Mouse (Mus musculus): ENCODE results near the gene Slc23a3.

The Slc23a3 gene

DNA sequence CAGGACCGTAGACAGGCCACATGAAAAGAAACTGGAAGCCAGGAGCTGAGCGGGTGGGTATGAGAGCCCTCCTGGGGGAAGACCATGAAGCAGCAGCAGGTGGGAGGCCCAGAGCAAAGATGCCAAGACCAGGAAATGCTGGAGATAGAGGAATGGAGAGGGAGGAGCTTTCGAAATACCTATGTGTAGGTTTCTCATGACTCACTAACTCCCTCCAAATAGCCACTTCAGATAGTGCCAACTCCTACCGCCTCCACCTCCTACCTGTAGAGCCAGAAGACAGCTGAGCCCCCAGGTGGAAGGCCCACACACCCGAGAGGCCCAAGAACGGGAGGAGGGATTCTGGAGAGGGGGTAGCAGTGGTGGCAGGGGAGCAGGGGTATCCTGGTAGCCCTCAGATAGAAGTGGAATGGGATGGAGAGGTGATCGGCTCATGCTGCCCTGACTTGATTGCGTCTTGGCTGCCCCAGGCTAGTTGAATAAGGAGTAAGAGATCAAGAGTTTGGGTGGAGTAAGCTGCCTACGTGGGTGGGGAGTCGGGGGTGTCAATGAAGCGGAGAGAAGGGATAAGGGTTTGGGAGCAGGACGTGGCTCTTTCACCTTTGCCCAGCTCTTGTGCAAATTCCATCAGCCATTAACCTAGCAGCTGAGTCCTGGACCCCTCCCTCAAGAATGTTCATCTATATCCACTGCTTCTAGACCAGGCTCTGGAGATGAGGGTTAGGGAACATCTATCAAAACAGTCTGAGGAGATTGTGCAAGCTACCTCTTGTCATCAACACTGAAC, at the start of gene Slc23a3:
Gene Slc23a3 (minus strand): TSS at position 470 of the 787 bp plus-strand sequence.
- in situ Hi-C loops (cut with MboI, MseI), result loop anchor here (25.0 kb wide), 2 partner anchors 746 to 1171 kb away; partner anchors contain the start of genes Ctdsp1 and Slc11a1

DNA sequence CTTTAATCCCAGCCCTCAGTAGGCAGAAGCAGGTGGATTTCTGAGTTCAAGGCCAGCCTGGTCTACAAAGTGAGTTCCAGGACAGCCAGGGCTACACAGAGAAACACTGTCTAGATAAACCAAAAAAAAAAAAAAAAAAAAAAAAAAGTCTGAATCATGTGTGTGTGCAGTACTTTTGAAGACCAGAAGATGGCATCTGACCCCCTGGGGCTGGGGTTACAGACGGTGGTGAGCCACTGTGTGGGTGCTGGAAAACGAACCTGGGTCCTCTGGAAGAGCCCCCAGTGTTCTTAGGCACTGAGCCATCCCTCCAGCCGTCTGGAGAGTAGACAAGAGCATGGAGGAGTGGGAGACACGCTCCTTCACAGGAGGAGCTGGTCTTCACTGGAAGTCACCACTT, 48.5 kb upstream of the Slc23a3 start:
- in situ Hi-C loops (cut with MboI, MseI), result loop anchor here (10.0 kb wide), 1 partner anchor 57 kb away; the partner anchor contains the start of gene Nhej1

DNA sequence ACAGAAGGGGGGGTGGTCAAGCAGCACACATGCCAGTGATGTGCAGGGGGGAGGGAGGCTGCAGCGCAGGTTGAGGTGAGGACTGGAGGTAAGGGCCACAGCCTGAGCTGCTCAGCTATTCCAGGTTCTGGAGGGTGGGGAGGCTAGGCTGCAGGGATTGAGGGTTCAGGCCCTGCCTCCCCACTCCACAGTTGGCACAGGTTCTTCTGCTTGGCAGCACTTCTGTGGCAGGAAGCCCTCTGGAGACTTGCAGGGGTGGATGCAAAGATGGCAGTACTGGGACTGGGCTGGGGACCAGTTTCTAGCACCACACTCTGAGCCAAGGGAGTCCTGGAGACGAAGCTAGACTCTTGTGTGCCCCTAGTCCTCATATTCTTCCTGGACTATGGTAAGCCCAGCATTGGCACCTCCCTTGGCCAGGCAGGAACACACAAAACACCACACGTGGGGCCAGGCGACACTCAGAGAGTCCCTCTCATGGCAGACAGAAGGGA, 47.7 kb upstream of the Slc23a3 start:
- in situ Hi-C loops (cut with MboI, MseI), result loop anchor here (10.0 kb wide), 1 partner anchor 57 kb away; the partner anchor contains the start of gene Nhej1

DNA sequence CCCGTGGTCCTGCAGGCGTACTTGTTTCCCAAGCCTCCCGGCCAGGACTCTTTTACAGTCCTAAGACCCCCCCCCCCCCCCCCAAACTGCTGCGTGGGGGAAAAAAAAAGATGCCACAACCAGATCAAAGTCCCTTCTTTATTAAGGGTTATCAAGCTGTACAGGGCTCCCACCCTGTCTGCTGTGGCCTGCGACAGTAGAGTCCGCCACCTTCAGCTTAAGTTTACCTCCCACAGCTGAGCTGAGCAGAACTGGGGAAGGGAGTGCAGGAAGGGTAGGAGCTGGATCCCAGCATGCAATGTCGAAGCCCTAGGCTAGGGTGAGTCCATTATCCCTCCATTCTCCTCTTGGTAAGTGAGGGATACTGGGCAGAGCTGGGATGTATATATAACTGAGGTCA, 47.1 kb upstream of the Slc23a3 start:
- in situ Hi-C loops (cut with MboI, MseI), result loop anchor here (10.0 kb wide), 1 partner anchor 56 kb away; the partner anchor contains the start of gene Nhej1

DNA sequence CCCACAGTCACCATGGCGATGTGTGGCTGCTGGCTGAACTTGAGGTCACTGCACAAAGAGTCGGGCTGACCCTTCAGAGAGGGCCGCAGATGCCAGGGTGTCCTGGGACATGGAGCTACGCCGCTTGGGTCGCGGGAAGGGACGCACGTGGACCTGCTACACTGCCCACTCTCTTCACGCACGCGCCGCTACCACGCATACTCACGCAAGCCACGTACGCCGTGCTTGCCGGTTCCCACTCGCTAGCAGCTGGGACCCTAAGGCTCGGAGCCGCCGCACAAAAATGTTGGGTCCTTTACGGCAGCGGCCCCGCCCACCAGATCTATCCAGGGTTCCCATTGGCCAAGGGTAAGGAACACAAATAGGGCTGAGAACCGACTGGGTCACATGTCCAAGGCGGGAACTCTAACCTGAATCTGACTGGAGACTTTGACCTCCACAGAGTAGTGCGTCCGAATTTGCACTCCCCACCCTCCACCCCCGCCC, 46.5 kb upstream of the Slc23a3 start, which contains the start of gene Abcb6:
Gene Abcb6 (minus strand): TSS at position 288 of the 486 bp plus-strand sequence.
- in situ Hi-C loops (cut with MboI, MseI), result loop anchor here (10.0 kb wide), 1 partner anchor 55 kb away; the partner anchor contains the start of gene Nhej1

DNA sequence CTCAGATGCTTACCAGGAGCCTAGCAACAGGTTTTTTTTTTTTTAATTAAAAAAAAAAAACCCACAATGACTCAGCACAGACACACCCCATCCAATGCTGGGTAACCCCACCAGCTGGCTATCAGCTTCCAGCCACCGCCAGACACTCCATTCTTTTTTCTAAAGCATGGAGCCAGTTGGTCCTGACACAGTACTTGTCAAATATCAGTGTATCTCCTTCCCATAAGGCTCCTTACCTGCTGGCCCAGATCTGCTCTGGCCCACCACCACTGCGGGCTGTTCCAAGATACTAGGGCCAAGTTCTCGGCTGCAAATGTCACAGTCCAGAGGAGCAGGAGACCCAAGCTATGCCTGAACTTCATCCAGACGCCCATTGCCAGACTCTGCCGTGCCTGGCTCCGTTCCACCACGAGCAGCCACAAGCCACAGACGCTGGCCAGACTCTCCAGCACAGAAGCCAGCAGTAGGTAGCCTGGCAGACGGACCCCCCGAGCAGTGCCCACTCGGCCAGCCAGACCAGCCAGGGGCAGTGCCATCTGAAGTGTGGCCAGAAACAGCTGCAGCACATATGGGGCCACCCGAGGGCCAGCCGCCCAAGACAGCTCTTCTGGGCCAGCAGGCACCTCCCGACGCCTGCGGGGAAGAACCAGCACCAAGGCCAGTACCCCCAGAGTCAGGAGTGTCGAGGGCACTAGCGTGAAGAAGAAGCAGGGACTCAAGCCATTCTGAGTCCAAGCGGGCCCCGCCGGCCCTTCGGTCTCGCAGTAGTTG, 45.8 kb upstream of the Slc23a3 start:
- in situ Hi-C loops (cut with MboI, MseI), result loop anchor here (10.0 kb wide), 1 partner anchor 55 kb away; the partner anchor contains the start of gene Nhej1

DNA sequence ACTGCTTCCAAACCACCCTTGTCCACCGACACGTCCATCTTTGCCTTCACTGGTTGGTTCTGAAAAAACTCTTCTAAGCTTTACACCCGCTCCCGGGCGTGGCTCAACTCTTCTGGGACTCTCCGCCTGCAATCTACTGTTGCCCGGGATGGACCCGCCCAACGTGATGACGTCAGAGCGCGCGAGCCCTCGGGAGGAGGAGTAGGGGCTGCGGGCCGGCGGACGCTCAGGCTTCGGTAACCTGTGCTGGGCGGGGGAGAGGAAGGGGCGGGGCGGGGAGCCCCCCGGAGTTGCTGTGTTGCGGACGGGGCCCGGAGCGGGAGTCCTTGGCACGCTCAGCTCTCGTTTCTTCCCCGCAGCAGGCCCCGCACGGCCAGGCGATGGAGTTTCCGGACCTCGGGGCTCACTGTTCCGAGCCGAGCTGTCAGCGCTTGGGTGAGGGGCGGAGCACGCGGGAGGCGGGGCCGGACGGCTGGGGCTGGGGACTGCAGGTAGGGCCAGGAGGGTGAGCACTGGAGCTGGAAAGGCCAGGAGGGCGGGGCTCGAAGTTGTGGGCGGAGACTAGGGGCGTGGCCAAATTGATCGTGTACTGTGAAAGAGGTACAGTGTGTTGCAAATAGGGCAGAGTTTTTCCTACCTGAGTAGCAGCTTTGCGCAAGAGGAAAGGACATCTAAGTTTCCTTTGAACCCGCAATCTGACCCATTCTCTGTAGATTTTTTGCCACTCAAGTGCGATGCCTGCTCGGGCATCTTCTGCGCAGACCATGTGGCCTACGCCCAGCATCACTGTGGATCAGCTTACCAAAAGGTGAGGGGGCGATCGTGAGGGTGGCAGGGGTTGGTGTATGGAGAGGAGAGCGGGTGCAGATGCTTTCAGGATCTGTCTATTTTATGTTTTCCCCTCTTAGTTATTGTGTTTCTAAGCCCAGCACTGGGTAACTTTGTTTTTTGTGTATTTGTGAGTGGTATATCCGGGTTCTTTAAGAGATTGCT, 35.1 kb upstream of the Slc23a3 start, which contains the start of gene Zfand2b:
Gene Zfand2b (plus strand): TSS at position 175 of the 993 bp plus-strand sequence.
- in situ Hi-C loops (cut with MboI, MseI), result no loop called here

DNA sequence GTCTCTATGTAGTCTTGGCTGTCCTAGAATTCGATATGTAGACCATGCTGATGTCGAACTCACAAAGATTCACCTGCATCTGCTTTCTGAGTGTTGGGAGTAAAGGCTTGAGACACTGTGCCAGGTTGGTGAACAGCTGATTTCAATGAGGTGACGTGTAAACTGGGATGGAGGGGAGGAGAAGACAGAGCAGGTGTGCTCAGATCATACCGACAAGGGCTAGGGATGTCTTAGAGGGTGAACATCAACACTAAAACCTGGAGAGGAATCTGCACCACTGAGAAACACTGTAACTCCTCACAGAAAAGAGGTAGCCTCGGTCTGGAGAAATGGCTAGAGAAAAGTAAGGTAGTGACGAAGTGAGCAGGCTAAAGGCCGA, 34.4 kb upstream of the Slc23a3 start:
- in situ Hi-C loops (cut with MboI, MseI), result no loop called here

DNA sequence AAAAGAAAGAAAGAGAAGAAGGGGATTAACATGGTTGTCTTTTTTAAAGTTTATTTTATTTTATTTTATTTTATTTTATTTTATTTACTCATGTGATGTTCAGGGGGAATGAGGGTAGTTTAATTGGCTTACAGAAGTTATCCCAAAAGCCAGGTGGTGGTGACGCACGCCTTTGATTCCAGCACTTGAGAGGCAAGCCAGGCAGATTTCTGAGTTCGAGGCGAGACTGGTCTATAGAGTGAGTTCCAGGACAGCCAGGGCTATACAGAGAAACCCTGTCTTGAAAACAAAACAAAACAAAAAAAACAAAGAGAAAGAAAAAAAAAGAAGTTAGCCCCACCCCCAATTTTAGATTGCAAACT, 26.5 kb upstream of the Slc23a3 start:
- in situ Hi-C loops (cut with MboI, MseI), result no loop called here

DNA sequence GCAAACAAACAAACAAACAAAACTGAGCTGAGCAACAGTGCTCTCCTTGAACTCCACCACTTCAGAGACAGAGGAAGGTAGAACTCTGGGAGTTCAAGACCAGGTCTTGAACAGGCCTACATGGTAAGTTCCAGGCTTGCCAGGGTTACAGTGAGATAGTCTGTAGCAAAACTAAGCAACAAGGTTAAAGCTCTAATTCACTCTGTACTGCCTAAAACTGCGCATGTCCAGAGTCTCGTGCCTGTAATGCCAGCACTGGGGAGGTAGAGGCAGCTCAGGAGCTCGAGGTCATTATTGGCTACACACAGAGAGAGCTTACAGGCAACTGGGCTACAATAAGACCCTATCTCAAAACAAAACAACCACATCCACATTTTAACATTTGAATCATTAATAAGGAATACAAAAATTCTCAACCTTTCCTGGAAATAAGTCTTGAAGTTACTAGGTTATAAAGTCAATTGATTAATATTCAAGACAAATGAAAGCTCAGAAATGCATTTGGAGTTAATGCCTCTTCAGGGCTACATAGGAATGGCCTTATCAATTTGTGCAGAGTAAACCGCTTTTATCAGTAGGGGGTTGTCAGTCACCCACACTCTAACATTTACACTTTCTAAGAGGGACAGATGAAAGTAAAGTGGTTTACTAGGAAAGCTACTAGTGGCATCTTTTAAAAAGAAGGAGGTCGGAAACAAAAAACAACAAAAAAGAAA, 26.0 kb upstream of the Slc23a3 start:
- in situ Hi-C loops (cut with MboI, MseI), result no loop called here

DNA sequence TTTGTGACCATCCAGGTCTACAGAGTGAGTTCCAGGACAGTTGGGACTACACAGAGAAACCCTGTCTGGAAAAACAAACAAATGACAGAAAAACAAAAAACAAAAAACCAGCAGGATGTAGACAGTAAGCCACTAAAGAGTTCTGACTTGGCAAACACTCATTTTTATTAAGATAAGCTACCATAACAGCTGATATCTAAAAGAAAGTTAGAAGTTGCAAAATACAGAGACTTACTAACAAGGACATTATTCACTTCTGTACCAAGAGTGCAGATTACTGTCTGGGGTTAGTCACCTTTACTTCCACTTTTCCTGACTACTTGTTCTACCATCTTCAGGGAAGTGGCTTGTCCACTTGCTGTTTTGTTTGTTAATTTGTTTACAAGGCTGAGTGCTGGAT, 25.3 kb upstream of the Slc23a3 start:
- in situ Hi-C loops (cut with MboI, MseI), result no loop called here

DNA sequence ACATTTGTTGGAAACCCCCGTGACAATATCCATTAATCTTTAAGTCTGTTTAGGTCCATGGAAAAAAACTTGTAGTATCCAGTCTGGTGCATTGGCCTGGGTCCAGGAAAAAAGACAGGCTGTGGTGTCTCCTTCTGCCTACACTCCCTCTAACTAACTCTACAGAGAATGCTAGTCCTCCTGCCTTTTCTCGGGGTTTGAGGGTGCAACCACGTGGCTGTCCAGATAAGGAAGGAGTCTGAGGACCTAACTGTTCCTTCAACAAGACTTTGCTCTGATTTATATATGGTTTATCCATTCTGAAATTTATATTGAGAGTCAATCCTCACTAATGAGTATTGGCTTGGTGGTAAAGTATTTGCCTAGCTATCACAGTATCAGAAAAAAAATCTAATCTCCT, 22.1 kb upstream of the Slc23a3 start:
- in situ Hi-C loops (cut with MboI, MseI), result no loop called here

DNA sequence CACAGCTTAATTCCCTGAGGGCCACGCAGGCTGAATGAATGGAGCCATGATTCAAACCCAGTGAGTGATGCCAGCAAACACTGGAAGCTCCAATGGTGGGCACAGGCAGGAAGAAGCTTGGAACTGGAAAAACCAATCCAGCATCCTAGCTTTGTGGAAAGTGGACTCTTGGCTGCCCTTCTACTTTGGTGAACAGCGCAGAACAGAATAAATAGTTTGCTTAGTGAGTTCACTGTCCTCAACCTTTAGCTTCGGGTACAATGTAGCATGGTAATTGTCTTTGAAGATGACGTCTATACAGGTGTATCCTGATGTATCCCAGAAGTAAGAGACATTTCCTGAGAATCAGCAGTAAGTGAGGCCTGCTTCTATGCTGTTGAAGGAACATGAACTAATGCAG, 15.0 kb upstream of the Slc23a3 start:
- in situ Hi-C loops (cut with MboI, MseI), result loop anchor here (10.0 to 25.0 kb wide), 3 partner anchors 614 to 1186 kb away; partner anchors contain the start of genes Ctdsp1 and Slc11a1

DNA sequence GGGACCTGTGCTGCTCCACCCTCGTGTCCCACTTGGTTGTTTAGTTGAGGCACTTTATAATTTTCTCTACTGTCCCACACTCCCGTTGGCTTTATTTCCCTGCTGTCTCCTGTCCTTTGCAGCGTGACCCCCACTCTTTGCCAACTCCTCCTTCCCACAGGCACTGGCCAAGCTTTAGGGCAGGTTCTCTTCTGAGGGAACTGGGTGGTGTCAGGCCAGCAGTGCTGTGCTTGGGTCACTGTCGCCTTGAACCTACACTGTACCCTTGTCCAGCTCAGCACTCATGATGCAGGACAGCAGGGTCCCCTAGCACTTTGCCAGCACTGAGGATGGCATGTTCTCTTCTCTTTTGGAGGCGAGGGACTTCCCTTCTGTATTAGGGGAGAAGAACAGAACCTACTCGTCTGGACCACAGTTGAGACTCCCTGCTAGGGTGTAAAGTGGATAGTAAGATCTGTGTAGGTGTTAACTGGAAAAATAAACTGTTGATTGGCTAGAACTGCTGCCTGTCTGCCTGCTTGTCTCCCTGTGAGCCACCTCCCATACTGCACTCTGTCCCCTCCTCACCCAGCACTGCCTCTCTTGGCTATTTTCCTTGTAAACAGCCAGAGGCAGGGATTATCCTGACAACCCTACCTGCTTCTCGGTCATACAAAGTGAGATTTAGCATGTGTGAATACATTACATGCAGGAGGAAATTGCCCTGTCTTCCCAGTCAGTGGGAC, 13.9 kb upstream of the Slc23a3 start:
- in situ Hi-C loops (cut with MboI, MseI), result loop anchor here (10.0 to 25.0 kb wide), 3 partner anchors 613 to 1185 kb away; partner anchors contain the start of genes Ctdsp1 and Slc11a1

DNA sequence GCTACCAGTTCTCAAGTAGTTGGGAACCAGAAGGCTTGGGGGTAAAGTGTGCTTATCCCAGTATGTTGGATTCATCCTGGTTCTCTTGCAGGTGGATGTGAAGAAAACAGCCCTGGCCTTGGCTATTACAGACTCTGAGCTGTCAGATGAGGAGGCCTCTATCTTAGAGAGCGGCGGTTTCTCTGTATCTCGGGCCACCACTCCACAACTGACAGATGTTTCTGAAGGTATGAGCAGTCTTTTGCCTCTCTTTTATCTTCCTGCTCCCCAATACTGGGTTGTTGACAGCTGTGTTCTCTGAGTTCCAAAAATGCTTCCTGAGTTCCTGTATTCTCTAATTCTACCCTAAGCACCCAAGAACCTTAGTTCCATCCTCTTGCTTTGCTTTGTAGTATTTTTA, 11.9 kb upstream of the Slc23a3 start:
- in situ Hi-C loops (cut with MboI, MseI), result loop anchor here (10.0 to 25.0 kb wide), 3 partner anchors 611 to 1183 kb away; partner anchors contain the start of genes Ctdsp1 and Slc11a1

DNA sequence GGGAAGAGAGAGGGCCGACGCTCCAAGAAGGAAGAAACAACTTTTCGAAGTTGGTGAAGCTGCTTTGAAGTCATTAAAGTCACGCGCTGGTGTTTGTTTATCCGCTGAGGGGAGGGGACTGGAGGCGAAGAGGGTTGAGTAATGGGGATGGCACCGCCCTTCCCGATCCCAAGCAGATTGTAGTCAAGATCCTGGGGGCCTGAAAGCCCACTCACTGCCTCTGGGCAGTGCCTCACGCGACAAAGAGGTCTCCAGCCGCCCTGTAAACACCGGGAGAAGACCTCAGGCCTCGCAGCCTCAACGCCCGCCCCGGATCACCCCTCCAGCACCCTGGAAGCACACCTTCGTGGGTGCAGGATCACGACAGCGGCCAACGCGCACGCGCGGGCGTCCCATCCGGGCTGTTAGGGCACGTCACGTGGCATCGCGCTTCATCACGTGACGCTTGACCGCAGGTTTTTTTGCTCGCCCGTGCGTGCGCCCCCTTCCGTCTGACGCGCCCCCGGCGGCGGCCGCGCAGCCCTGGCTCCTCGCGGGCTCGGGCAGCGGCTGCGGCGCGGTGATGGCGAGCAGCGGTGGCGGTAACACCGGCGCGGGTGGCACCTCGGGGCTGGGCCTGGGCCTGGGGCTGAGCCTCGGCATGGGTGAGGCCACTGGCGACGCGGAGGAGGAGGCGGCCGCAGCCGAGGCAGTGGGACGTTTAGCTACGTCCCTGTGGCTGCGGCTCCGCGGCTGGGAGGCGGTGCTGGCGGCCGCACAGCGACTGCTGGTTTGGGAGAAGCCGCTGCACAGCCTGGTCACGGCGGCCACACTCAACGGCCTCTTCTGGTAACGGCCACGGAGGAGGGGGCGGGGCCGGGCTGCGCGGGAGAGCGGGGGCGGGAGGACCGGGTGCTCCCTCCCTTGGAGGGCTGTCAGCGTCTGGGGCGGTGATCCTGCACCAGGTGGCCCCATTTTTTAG, 8.9 kb upstream of the Slc23a3 start, which contains the start of the genes Cnppd1 and Retreg2:
Gene Cnppd1 (minus strand): TSS at position 411 of the 961 bp plus-strand sequence.
Gene Retreg2 (plus strand): TSS at position 478 of the 961 bp plus-strand sequence.
- in situ Hi-C loops (cut with MboI, MseI), result loop anchor here (5.0 to 25.0 kb wide), 4 partner anchors 475 to 1180 kb away; partner anchors contain the start of genes Ctdsp1 and Slc11a1

DNA sequence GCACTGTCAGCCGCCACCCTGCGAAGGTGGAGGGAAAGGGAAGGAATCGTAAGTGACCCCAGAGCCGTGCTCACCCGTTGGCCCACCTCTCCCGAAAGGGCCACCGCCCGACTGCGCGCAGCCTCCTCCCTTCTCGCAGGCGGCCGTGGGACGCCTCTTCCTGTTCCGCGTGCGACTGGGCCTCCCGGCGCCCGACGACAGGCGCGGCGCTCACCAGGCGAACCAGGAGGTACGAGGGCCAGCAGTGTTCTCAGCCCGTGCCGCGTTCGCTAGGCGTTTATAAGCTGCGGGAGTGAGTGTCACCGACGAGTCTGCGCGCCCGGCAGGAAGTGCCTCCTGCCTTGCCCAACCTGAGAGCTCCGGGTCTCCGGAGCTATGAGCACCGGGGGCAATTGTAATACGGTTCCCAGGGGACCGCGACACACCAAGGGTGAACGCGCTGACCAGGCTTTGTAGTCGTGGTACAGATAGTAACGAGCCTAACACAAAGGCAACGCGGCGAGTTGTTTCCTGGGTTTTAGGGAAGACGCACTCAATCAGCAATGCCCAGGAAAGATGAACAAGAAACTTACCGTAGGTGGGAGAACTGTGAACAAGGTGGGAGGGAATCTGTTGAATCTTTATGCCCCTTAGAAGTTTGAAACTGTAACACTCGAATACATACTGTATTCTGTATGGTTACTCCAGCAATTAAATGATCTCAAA, 7.9 kb upstream of the Slc23a3 start:
- in situ Hi-C loops (cut with MboI, MseI), result loop anchor here (5.0 to 25.0 kb wide), 4 partner anchors 474 to 1179 kb away; partner anchors contain the start of genes Ctdsp1 and Slc11a1
